Mouse (Mus musculus) spleen, adult 2 months (tissue): ENCODE data around the gene Prkar2a. TPM values are rescaled to one million over a fixed set of nuclear protein-coding genes. Genes with fewer than 3 reads are reported as not detected.

ENCODE experiments used
- DNase-seq, 2 experiments: peaks; one replicate each; pipeline versions ENCODE4 v3.0.0 to v3.0.0-alpha.2; 2012 to 2021; ENCODE audit warnings: low spot score in 2 of 2, low read depth in 1 of 2
- H3K27ac ChIP-seq: fragments of 200-500 bp; 2 replicates; pipeline ENCODE4 v1.5.1; 2012; ENCODE audit warnings: low read length, inconsistent platforms; ENCODE audit not compliant: insufficient read depth
- H3K27me3 ChIP-seq: fragments of 200-500 bp; 2 replicates; pipeline ENCODE4 v1.6.1; 2012; ENCODE audit warnings: mild to moderate bottlenecking, moderate library complexity, low read length, inconsistent platforms; ENCODE audit not compliant: control insufficient read depth, insufficient read depth
- H3K36me3 ChIP-seq: fragments of 200-500 bp; 2 replicates; pipeline ENCODE4 v1.6.1; 2012; ENCODE audit warnings: mild to moderate bottlenecking, low read length, inconsistent platforms; ENCODE audit not compliant: control insufficient read depth, insufficient read depth
- H3K4me1 ChIP-seq: fragments of 200-500 bp; 2 replicates; pipeline ENCODE4 v1.6.1; 2011; ENCODE audit warnings: inconsistent platforms; ENCODE audit not compliant: control insufficient read depth, insufficient read depth, insufficient read length
- H3K4me3 ChIP-seq: fragments of 200-500 bp; 2 replicates; pipeline ENCODE4 v1.5.1; 2011; ENCODE audit warnings: mild to moderate bottlenecking, inconsistent platforms; ENCODE audit not compliant: insufficient read depth, insufficient read length; ENCODE audit errors: extremely low read depth
- CTCF ChIP-seq: fragments of 200-500 bp; IDR thresholded peaks from 2 replicates; pipeline ENCODE4 v1.5.1; 2011; ENCODE audit warnings: mild to moderate bottlenecking, inconsistent platforms; ENCODE audit not compliant: insufficient read depth, insufficient read length, insufficient replicate concordance; ENCODE audit errors: extremely low read depth
- POLR2A ChIP-seq: fragments of 200-500 bp; IDR thresholded peaks from 2 replicates; pipeline ENCODE4 v1.6.1; 2011; ENCODE audit warnings: low read depth, low read length, inconsistent platforms
- WGBS: fragments of 180-500 bp; shearing (Covaris S2); methylation state at CpG from one replicate; pipeline ENCODE4 v1.1.7; 2018; 5-methylcytosine and 5-hydroxymethylcytosine counted together
- polyA plus RNA-seq: library from polyadenylated mRNA; depleted of rRNA; stranded (reverse); fragments of >200 nt; gene quantifications from 2 replicates; pipeline ENCODE4 v1.2.3, GENCODE M21; 2012

Prkar2a gene
- polyA plus RNA-seq, 1 experiment = 3.9 TPM

- peak within 1 kb of the TSS; percentile 74 for H3K27ac ChIP-seq
- H3K4me1 ChIP-seq = peaks cover 3% of the 10 kb centered on the region; the same call in 1 of the 2 replicates
- TF ChIP-seq POLR2A = no peak
- TF ChIP-seq CTCF = no peak
- WGBS = under 1% methylated on average over 54 of the region's 56 CpGs
- peak; percentile 66 to 95 for DNase-seq
- H3K27me3 ChIP-seq = no peaks in the 10 kb centered on the region
- H3K36me3 ChIP-seq = no peaks in the 10 kb centered on the region
- peak within 1 kb of the TSS; percentile 96 for H3K4me3 ChIP-seq
These were observed 94.7 kb downstream of the Prkar2a start, which contains the start of gene Ip6k2 for GRCm38 (mm10) chr9:108783548-108784463. Gene Ip6k2, plus strand, starts transcription at chr9:108783796.

- DNase-seq = no peak
- TF ChIP-seq CTCF (no peak), POLR2A (no peak)
- Histone ChIP-seq H3K27ac (no peak overlapping the region), H3K4me1 (peaks cover 3% of the 10 kb centered on the region; the same call in 1 of the 2 replicates), H3K4me3 (no peak overlapping the region), H3K27me3 (no peaks in the 10 kb centered on the region), H3K36me3 (no peaks in the 10 kb centered on the region)
These were observed 96.3 kb downstream of the Prkar2a start for GRCm38 (mm10) chr9:108785416-108785815.

GRCm38 (mm10) chr9:108786494-108786893 lies 97.4 kb downstream of the Prkar2a start:
- Histone ChIP-seq H3K4me3 (no peak overlapping the region), H3K27me3 (no peaks in the 10 kb centered on the region), H3K4me1 (peaks cover 3% of the 10 kb centered on the region; the same call in 1 of the 2 replicates), H3K27ac (no peak overlapping the region), H3K36me3 (no peaks in the 10 kb centered on the region)
- 93% methylated on average over 1 of the region's 1 CpGs for WGBS
- no peak for DNase-seq
- TF ChIP-seq POLR2A (no peak), CTCF (no peak)

- Histone ChIP-seq H3K27me3 (no peaks in the 10 kb centered on the region), H3K4me1 (peaks cover 3% of the 10 kb centered on the region; the same call in 1 of the 2 replicates), H3K4me3 (no peak overlapping the region), H3K27ac (no peak overlapping the region), H3K36me3 (no peaks in the 10 kb centered on the region)
- no peak for DNase-seq
- no peak for TF ChIP-seq CTCF
- no peak for TF ChIP-seq POLR2A
- WGBS = 89% methylated on average over 2 of the region's 2 CpGs
These were observed 98.0 kb downstream of the Prkar2a start for GRCm38 (mm10) chr9:108787080-108787479.

- H3K4me3 ChIP-seq = no peak overlapping the region
- 92% methylated on average over 3 of the region's 3 CpGs for WGBS
- no peaks in the 10 kb centered on the region for H3K27me3 ChIP-seq
- H3K27ac ChIP-seq = no peak overlapping the region
- no peak for DNase-seq
- TF ChIP-seq POLR2A = no peak
- TF ChIP-seq CTCF = no peak
- H3K36me3 ChIP-seq = no peaks in the 10 kb centered on the region
- H3K4me1 ChIP-seq = peaks cover 12% of the 10 kb centered on the region
These were observed 99.6 kb downstream of the Prkar2a start for GRCm38 (mm10) chr9:108788713-108789112.

GRCm38 (mm10) chr9:108792307-108792706 lies 103.2 kb downstream of the Prkar2a start:
- WGBS = 72% methylated on average over 1 of the region's 1 CpGs
- Histone ChIP-seq H3K27ac (no peak overlapping the region), H3K27me3 (no peaks in the 10 kb centered on the region), H3K4me1 (peaks cover 8% of the 10 kb centered on the region), H3K4me3 (no peak overlapping the region), H3K36me3 (peaks cover 14% of the 10 kb centered on the region)
- no peak for DNase-seq
- TF ChIP-seq CTCF (no peak), POLR2A (no peak)

- H3K4me1 ChIP-seq = peaks cover 8% of the 10 kb centered on the region
These were observed 103.6 kb downstream of the Prkar2a start for GRCm38 (mm10) chr9:108792730-108793129.

More at GRCm38 (mm10) chr9:108792730-108793129, 103.6 kb downstream of the Prkar2a start:
- WGBS = 21% methylated on average over 3 of the region's 3 CpGs
- H3K27me3 ChIP-seq = no peaks in the 10 kb centered on the region
- H3K27ac ChIP-seq = no peak overlapping the region
- H3K4me3 ChIP-seq = no peak overlapping the region
- no peak for DNase-seq
- TF ChIP-seq POLR2A = no peak
- no peak for TF ChIP-seq CTCF
- peaks cover 17% of the 10 kb centered on the region for H3K36me3 ChIP-seq
